Mouse (Mus musculus) spleen, adult 2 months (tissue): ENCODE data around the gene Lrp3.

ENCODE experiments used
- CTCF ChIP-seq: fragments of 200-500 bp; IDR thresholded peaks from 2 replicates; pipeline ENCODE4 v1.5.1; 2011; ENCODE audit warnings: mild to moderate bottlenecking, inconsistent platforms; ENCODE audit not compliant: insufficient read depth, insufficient read length, insufficient replicate concordance; ENCODE audit errors: extremely low read depth
- POLR2A ChIP-seq: fragments of 200-500 bp; IDR thresholded peaks from 2 replicates; pipeline ENCODE4 v1.6.1; 2011; ENCODE audit warnings: low read depth, low read length, inconsistent platforms

DNA sequence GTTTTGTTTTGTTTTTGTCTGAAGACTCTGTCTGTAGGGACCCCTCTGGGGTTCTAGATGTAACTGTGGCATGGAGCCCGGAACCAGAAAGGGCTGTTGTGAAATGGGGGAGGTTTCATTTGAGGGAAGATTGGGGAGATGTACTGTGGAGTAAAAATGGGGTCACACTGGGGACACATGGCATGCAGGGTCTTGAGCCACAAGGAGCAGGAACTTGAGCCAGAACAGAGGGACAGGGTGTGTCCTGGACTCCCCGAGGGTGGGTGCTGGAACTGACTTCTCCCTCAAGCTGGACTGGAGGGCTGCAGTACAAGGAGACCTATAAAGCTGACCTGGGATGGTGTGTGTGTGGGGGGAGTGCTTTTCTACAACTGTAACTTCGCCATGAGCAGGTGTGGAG, 57.8 kb downstream of the Lrp3 start:
- no peak for TF ChIP-seq POLR2A
- TF ChIP-seq CTCF, result no peak
